Mouse (Mus musculus) left cerebral cortex, postnatal 4 days (tissue): ENCODE results near the gene Gm20388. TPM values are rescaled to one million over a fixed set of nuclear protein-coding genes. Genes with fewer than 3 reads are reported as not detected.
"Not testable (repeated sequence)": the region's sequence is repeated elsewhere in the genome, so short reads cannot be mapped to it uniquely, and the experiment has no call there.

Experiments
- DNase-seq: peaks from one replicate; pipeline ENCODE4 v3.0.0-alpha.2; 2022
- intact Hi-C: fragments of 180-260 bp; cut with DNase I; formaldehyde crosslinking; loops from one replicate; pipeline ENCODE4 v1.15.1; 2025
- total RNA-seq, 2 experiments: library from RNA; stranded (reverse); gene quantifications; 2 replicates each; pipeline ENCODE4 v1.2.3; 2021

Gene Gm20388
- total RNA-seq, 2 experiments from 2014 or later = 6.5 to 12.8 TPM

GRCm38 (mm10) chr8:120688511-120688910 is 777.9 kb downstream of the Gm20388 start:
- intact Hi-C loops = no loop called here
- no peak for DNase-seq

GRCm38 (mm10) chr8:120692934-120693333 is 782.3 kb downstream of the Gm20388 start:
- intact Hi-C loops = no loop called here
- DNase-seq = no peak

GRCm38 (mm10) chr8:120693861-120694493 is 783.3 kb downstream of the Gm20388 start:
- intact Hi-C loops = no loop called here

GRCm38 (mm10) chr8:120696401-120697153 is 785.9 kb downstream of the Gm20388 start:
- intact Hi-C loops = no loop called here
- DNase-seq = peak; percentile 55

More at GRCm38 (mm10) chr8:120693861-120694493, 783.3 kb downstream of the Gm20388 start:
- DNase-seq = no peak

GRCm38 (mm10) chr8:120697154-120697978 is 786.7 kb downstream of the Gm20388 start:
- DNase-seq = peak; percentile 88
- intact Hi-C loops = no loop called here

- intact Hi-C loops = no loop called here
- no peak for DNase-seq
These were observed 787.3 kb downstream of the Gm20388 start for GRCm38 (mm10) chr8:120697979-120698272.

GRCm38 (mm10) chr8:120698426-120698825 is 787.8 kb downstream of the Gm20388 start:
- intact Hi-C loops = no loop called here
- DNase-seq = no peak

GRCm38 (mm10) chr8:120699079-120699478 is 788.4 kb downstream of the Gm20388 start:
- no peak for DNase-seq
- intact Hi-C loops = no loop called here

GRCm38 (mm10) chr8:120699565-120699964 is 788.9 kb downstream of the Gm20388 start:
- no peak for DNase-seq
- intact Hi-C loops = no loop called here

GRCm38 (mm10) chr8:120700053-120700452 is 789.4 kb downstream of the Gm20388 start:
- no peak for DNase-seq
- intact Hi-C loops = no loop called here

- DNase-seq = no peak
- intact Hi-C loops = no loop called here
These were observed 791.3 kb downstream of the Gm20388 start for GRCm38 (mm10) chr8:120701758-120702465.

GRCm38 (mm10) chr8:120704203-120704602 is 793.6 kb downstream of the Gm20388 start:
- intact Hi-C loops = no loop called here
- no peak for DNase-seq

- DNase-seq = no peak
- intact Hi-C loops = no loop called here
These were observed 794.5 kb downstream of the Gm20388 start for GRCm38 (mm10) chr8:120705163-120705562.

- no peak for DNase-seq
- intact Hi-C loops = no loop called here
These were observed 795.6 kb downstream of the Gm20388 start for GRCm38 (mm10) chr8:120706193-120706592.

- DNase-seq = no peak
- intact Hi-C loops = no loop called here
These were observed 798.5 kb downstream of the Gm20388 start for GRCm38 (mm10) chr8:120709176-120709575.

- no peak for DNase-seq
- intact Hi-C loops = no loop called here
These were observed 804.6 kb downstream of the Gm20388 start for GRCm38 (mm10) chr8:120715200-120715599.

GRCm38 (mm10) chr8:120715996-120716680 is 805.5 kb downstream of the Gm20388 start:
- no peak for DNase-seq
- intact Hi-C loops = no loop called here

GRCm38 (mm10) chr8:120719586-120720236 is 809.1 kb downstream of the Gm20388 start:
- no peak for DNase-seq
- intact Hi-C loops = no loop called here

GRCm38 (mm10) chr8:120723025-120723424 is 812.4 kb downstream of the Gm20388 start:
- no peak for DNase-seq
- intact Hi-C loops = no loop called here

GRCm38 (mm10) chr8:120724096-120724495 is 813.5 kb downstream of the Gm20388 start:
- intact Hi-C loops, DNase-seq: not testable (repeated sequence)
